Mouse (Mus musculus) hindbrain, embryonic 13.5 days (tissue): ENCODE measurements around the gene Mcam. TPM values are rescaled to one million over a fixed set of nuclear protein-coding genes. Genes with fewer than 3 reads are reported as not detected.
A peak's percentile ranks its signal among the peaks of the same experiment; 100 is the strongest.

Experiments
- ATAC-seq: fragments of 200-750 bp; cut with Nextera tagmentation; 2 replicates; pipeline ENCODE4 v1.8.0; 2017; ENCODE audit warnings: moderate TSS enrichment; ENCODE audit not compliant: low FRiP score
- H3K27ac ChIP-seq: fragments of 300-500 bp; sonication (generic); 2 replicates; pipeline ENCODE4 v1.5.1; 2015; ENCODE audit warnings: inconsistent platforms, mild to moderate bottlenecking, moderate library complexity
- H3K27me3 ChIP-seq: fragments of 300-500 bp; sonication (generic); 2 replicates; pipeline ENCODE4 v1.6.1; 2015; ENCODE audit warnings: mild to moderate bottlenecking, inconsistent platforms
- H3K36me3 ChIP-seq: fragments of 300-500 bp; sonication (generic); 2 replicates; pipeline ENCODE4 v1.6.1; 2015; ENCODE audit warnings: mild to moderate bottlenecking, inconsistent platforms
- H3K4me1 ChIP-seq: fragments of 300-500 bp; sonication (generic); replicated peaks from 2 replicates; pipeline ENCODE4 v1.6.1; 2015; ENCODE audit warnings: inconsistent platforms
- H3K4me2 ChIP-seq: fragments of 300-500 bp; sonication (generic); 2 replicates; pipeline ENCODE4 v1.6.1; 2015; ENCODE audit warnings: inconsistent platforms, mild to moderate bottlenecking, moderate library complexity
- H3K4me3 ChIP-seq: fragments of 300-500 bp; sonication (generic); 2 replicates; pipeline ENCODE4 v1.5.1; 2015; ENCODE audit warnings: mild to moderate bottlenecking, inconsistent platforms
- H3K9ac ChIP-seq: fragments of 300-500 bp; sonication (generic); 2 replicates; pipeline ENCODE4 v1.6.1; 2015; ENCODE audit warnings: mild to moderate bottlenecking, inconsistent platforms
- H3K9me3 ChIP-seq: fragments of 300-500 bp; sonication (generic); 2 replicates; pipeline ENCODE4 v1.6.1; 2016; ENCODE audit warnings: inconsistent platforms
- WGBS: fragments of 180-500 bp; shearing (Covaris S2); methylation state at CpG from one replicate; pipeline ENCODE4 v1.1.7; 2015; 5-methylcytosine and 5-hydroxymethylcytosine counted together
- polyA plus RNA-seq: library from polyadenylated mRNA; unstranded; fragments of >200 nt; fragmentation: Nextera tagmentation; extraction: Ambion mirVana; gene quantifications from 2 replicates; pipeline ENCODE4 v1.2.1, GENCODE M21; 2015

Gene Mcam
- polyA plus RNA-seq, 1 experiment from 2014 or later, result 13.1 TPM

DNA sequence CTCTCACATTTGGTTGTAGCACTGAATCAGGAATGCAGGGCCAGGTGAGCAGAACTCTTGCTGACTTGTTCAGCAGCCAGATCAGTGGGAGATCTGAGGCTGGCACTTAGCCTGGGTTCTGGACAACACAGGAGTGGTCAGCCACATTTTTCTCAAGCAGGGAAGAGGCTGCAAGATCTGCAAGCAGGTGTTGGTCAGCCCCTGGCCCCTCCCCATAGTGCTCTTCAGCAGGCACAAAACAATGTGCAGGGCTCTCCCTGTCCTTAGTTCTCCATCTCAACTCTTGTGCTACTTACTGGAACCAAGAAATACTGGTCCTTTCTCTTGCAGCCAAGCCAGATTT, 10.4 kb downstream of the Mcam start:
- Histone ChIP-seq H3K27ac (no peak overlapping the region), H3K9ac (no peak overlapping the region), H3K36me3 (peaks cover 55% of the 10 kb centered on the region), H3K27me3 (no peaks in the 10 kb centered on the region), H3K4me1 (no peaks in the 10 kb centered on the region), H3K9me3 (no peaks in the 10 kb centered on the region), H3K4me2 (no peak overlapping the region), H3K4me3 (no peak overlapping the region)
- ATAC-seq, result no peak

DNA sequence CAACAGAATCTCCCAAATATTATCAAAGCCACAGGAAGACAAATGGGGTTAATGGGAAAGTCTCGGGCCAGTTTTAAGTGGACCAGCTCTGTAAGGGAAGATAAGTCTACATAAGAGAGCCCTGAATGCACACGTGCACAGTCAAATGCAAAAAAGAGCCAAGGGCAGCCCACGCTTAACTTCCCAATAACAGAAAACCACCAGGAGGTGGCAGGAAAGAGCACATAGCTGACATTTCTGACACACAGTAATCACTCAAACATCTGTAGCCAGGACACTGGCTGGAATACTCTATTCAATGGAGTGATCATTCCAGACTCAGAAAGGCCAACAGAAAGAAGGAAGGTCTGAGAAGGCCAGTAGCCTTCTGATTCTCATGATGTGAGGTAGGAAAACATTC, 13.0 kb downstream of the Mcam start:
- H3K4me1 ChIP-seq, result no peaks in the 10 kb centered on the region
- no peak overlapping the region for H3K4me2 ChIP-seq
- no peaks in the 10 kb centered on the region for H3K9me3 ChIP-seq
- H3K4me3 ChIP-seq, result no peak overlapping the region
- H3K36me3 ChIP-seq, result peaks cover 65% of the 10 kb centered on the region
- no peak overlapping the region for H3K9ac ChIP-seq
- H3K27ac ChIP-seq, result no peak overlapping the region
- ATAC-seq, result no peak
- 70% methylated on average over 3 of the region's 3 CpGs for WGBS
- no peaks in the 10 kb centered on the region for H3K27me3 ChIP-seq

DNA sequence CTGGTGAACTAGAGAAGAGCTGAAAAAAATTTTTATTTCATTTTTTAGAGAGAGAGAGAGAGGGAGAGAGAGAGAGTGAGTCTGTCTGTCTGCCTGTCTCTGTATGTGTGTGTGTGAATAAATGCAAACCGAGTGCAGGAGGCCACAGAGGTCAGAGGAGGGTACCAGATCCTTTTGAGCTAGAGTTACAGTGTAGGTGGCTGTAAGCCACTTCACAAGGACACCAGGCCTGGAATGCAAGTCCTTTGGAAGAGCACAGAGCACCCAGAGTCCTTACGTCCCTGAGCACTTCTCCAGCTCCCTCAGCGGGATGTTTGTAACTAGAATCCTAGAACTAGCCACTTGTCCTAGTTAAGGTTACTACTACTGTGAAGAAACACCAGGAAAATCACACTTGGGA, 25.6 kb downstream of the Mcam start:
- 85% methylated on average over 3 of the region's 3 CpGs for WGBS

DNA sequence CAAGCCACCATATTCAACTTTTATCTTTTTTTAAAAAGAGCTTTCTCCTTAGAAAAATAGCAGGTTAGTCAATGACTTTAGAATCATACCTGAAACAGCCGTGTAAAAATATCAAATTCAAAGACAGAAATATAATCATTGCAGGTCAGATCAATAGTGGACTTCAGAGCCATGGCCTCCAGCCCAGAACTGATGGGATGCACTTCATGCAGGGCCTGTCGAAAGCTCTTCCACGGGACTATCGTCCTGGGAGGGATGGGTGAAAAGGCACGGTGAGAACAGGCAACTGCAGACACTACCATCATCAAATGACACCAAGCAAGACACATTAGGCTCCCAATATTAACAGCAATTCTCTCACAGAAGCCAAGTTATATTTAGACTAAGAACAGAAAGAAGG, 34.7 kb downstream of the Mcam start:
- ATAC-seq, result no peak
- Histone ChIP-seq H3K9me3 (no peaks in the 10 kb centered on the region), H3K27me3 (no peaks in the 10 kb centered on the region), H3K27ac (no peak overlapping the region), H3K9ac (no peak overlapping the region), H3K4me2 (no peak overlapping the region), H3K4me3 (no peak overlapping the region), H3K4me1 (no peaks in the 10 kb centered on the region), H3K36me3 (peaks cover 58% of the 10 kb centered on the region)
- 91% methylated on average over 5 of the region's 5 CpGs for WGBS

More for the DNA sequence above, 25.6 kb downstream of the Mcam start:
- no peaks in the 10 kb centered on the region for H3K9me3 ChIP-seq
- ATAC-seq, result no peak
- no peaks in the 10 kb centered on the region for H3K27me3 ChIP-seq
- no peak overlapping the region for H3K4me3 ChIP-seq
- no peak overlapping the region for H3K9ac ChIP-seq
- no peak overlapping the region for H3K4me2 ChIP-seq
- peaks cover 87% of the 10 kb centered on the region for H3K36me3 ChIP-seq
- no peaks in the 10 kb centered on the region for H3K4me1 ChIP-seq
- H3K27ac ChIP-seq, result no peak overlapping the region

DNA sequence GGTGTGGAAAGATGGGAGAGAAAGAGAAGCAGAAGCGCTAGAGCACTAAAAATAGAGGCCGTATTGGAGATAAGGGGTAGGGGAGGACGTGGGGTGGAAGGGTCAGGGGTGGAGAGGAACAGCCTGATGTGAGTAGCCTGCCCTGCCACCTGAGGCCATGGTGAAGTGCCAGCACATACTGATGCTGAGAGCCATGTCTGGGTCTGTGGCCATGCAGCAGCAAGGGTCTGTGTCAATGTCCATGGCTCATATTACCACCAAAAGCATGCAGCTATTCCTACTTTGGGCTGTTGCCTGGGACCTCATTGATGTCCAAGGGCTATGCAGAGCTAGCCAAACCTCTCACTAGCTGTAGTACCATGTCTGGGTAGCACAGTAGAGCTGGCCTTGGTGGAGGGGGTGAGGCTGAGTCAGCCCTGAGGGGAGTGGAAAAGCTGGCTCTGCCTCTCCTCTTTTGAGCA, 36.5 kb downstream of the Mcam start:
- ATAC-seq, result no peak
- Histone ChIP-seq H3K9me3 (no peaks in the 10 kb centered on the region), H3K27ac (no peak overlapping the region), H3K9ac (no peak overlapping the region), H3K27me3 (no peaks in the 10 kb centered on the region), H3K4me2 (no peak overlapping the region), H3K4me1 (0 out of 2 replicates have a peak, but pooled peaks cover 1% of the 10 kb centered on the region), H3K36me3 (peaks cover 41% of the 10 kb centered on the region), H3K4me3 (no peak overlapping the region)
- WGBS, result 94% methylated on average over 3 of the region's 3 CpGs

DNA sequence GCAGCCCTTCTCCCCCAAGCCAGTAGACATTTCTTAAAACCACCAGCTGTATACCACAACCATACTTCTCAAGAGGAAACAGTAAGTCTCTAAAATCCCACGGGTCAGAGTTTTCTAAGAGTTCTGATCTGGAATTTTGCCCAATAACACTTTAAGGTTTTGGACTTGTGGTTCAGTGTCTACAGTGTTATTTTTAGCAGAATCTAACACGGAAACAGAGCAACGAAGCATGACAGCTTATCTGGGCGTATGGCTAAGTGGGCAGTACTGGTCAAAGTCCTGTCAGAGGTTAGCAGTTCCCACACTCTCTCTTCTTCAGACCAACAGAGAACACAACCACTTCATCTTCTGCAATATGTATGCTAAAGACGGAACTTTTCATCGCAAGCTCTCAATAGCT, 41.3 kb downstream of the Mcam start:
- Histone ChIP-seq H3K27me3 (no peaks in the 10 kb centered on the region), H3K4me3 (no peak overlapping the region), H3K36me3 (peaks cover 36% of the 10 kb centered on the region), H3K4me1 (0 out of 2 replicates have a peak, but pooled peaks cover 3% of the 10 kb centered on the region), H3K9me3 (no peaks in the 10 kb centered on the region), H3K9ac (no peak overlapping the region), H3K4me2 (no peak overlapping the region), H3K27ac (no peak overlapping the region)
- no peak for ATAC-seq
- WGBS, result 88% methylated on average over 6 of the region's 6 CpGs

DNA sequence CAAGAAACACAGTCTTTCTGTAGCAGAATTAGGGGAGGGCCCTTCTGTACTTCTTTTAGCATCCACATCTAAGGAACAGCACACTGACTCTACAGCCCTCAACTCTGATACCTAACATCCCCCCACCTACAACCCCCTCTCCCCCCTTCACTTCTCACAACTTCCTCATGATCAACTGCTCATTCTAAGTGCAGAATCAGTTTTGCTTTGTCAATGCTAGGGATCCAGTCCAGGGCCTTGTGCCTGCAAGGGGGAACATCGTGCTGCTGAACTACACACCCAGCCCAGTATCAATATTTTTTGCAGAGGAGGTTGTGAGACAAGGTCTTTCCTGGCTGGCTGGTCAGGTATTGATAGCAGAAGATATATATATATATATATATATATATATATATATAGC, 41.7 kb downstream of the Mcam start:
- Histone ChIP-seq H3K9ac (no peak overlapping the region), H3K9me3 (no peaks in the 10 kb centered on the region), H3K4me3 (no peak overlapping the region), H3K27ac (no peak overlapping the region), H3K4me2 (no peak overlapping the region), H3K27me3 (no peaks in the 10 kb centered on the region), H3K4me1 (0 out of 2 replicates have a peak, but pooled peaks cover 3% of the 10 kb centered on the region), H3K36me3 (peaks cover 35% of the 10 kb centered on the region)
- 100% methylated on average over 1 of the region's 1 CpGs for WGBS
- no peak for ATAC-seq

DNA sequence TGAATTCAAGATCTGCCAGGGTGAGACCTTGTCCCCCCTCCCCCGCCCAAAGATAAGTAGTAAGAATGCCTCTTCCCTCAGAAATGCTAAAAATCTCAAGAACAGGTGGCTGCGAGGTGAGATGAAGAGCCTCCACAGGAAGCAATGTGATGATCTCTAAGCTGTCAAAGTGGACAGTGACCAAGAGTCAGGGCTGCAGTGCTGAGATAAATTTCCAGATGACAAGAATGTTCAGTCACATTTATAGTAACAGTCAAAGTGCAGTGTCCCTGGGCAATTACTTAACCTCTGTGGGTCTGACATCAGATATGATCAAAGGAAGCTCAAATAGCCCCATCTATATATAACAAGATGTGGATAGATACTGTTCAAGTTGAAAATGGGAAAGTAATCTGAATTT, 43.1 kb downstream of the Mcam start:
- 88% methylated on average over 2 of the region's 2 CpGs for WGBS
- Histone ChIP-seq H3K9ac (no peak overlapping the region), H3K4me3 (no peak overlapping the region), H3K4me2 (no peak overlapping the region), H3K27me3 (no peaks in the 10 kb centered on the region), H3K27ac (no peak overlapping the region), H3K4me1 (0 out of 2 replicates have a peak, but pooled peaks cover 3% of the 10 kb centered on the region), H3K36me3 (peaks cover 20% of the 10 kb centered on the region), H3K9me3 (no peaks in the 10 kb centered on the region)
- no peak for ATAC-seq

DNA sequence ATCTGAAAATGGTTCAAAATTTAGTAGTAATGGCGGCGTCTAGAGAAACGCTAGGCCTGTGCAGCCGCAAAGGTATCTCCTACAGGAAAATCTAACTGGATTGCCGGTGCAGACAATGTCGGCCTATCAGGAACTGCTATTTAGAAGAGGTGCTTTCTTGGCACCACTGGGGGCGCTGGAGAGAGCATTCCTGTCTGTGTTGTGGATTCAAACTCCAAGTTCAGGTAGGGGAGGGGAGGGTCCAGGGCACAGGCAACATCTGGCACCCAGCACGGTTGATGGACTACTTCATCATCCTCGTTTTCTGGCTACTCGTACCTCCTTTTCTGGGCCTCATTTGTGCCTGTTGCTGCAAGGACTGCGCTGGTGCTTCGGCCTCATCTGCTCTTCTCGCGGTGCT, 44.1 kb downstream of the Mcam start:
- Histone ChIP-seq H3K27ac (no peak overlapping the region), H3K9me3 (no peaks in the 10 kb centered on the region), H3K27me3 (no peaks in the 10 kb centered on the region), H3K9ac (no peak overlapping the region), H3K4me2 (no peak overlapping the region), H3K36me3 (peaks cover 12% of the 10 kb centered on the region; the same call in 1 of the 2 replicates), H3K4me3 (no peak overlapping the region), H3K4me1 (0 out of 2 replicates have a peak, but pooled peaks cover 3% of the 10 kb centered on the region)
- no peak for ATAC-seq
- 90% methylated on average over 14 of the region's 14 CpGs for WGBS

DNA sequence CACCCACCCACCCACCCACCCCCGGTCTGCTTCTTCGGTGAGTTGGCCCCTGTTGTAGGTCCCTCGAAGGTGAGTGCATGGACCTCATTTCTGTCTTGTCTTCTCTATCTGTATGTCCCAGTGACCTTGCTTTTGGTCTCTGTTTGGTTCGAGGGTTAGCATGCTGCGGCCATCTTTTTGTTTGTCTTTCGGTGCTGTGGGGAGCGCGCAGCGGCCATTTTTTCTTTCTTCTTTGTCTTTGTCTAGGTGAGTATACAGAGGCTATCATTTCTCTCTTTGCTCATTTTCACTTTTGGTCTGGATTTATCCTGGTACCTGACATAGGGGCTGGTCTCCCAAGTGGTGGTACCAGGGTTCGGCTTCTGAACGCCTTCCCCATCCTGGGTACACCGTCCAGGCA, 44.5 kb downstream of the Mcam start:
- H3K4me3 ChIP-seq, result no peak overlapping the region
- WGBS, result 98% methylated on average over 12 of the region's 12 CpGs
- 0 out of 2 replicates have a peak, but pooled peaks cover 3% of the 10 kb centered on the region for H3K4me1 ChIP-seq
- no peaks in the 10 kb centered on the region for H3K27me3 ChIP-seq
- no peak overlapping the region for H3K9ac ChIP-seq
- no peak for ATAC-seq
- H3K27ac ChIP-seq, result no peak overlapping the region
- no peak overlapping the region for H3K4me2 ChIP-seq
- H3K36me3 ChIP-seq, result peaks cover 12% of the 10 kb centered on the region; the same call in 1 of the 2 replicates
- H3K9me3 ChIP-seq, result no peaks in the 10 kb centered on the region

DNA sequence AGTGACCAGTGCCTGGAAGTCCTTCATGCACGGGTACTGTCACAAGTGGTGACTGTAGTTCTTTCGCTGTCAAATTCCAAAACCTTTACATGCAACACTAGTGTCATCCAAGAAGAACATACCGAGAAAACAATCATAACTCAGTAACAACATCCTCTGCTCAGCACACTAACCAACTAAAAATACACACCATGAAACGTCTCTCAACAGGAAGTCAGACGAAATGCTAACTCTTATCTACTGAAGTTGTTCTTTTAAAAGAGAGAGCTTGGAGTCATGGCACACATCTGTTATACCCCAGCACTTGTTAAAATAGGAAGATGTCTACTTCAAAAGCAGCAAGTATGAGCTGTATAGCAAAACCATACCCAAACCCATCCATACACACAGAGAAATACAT, 47.3 kb downstream of the Mcam start:
- H3K36me3 ChIP-seq, result peaks cover 12% of the 10 kb centered on the region; the same call in 1 of the 2 replicates
- no peaks in the 10 kb centered on the region for H3K4me1 ChIP-seq
- no peak overlapping the region for H3K9ac ChIP-seq
- ATAC-seq, result no peak
- H3K4me2 ChIP-seq, result no peak overlapping the region
- H3K4me3 ChIP-seq, result no peak overlapping the region
- H3K27me3 ChIP-seq, result no peaks in the 10 kb centered on the region
- WGBS, result 94% methylated on average over 5 of the region's 5 CpGs
- no peaks in the 10 kb centered on the region for H3K9me3 ChIP-seq
- H3K27ac ChIP-seq, result no peak overlapping the region

DNA sequence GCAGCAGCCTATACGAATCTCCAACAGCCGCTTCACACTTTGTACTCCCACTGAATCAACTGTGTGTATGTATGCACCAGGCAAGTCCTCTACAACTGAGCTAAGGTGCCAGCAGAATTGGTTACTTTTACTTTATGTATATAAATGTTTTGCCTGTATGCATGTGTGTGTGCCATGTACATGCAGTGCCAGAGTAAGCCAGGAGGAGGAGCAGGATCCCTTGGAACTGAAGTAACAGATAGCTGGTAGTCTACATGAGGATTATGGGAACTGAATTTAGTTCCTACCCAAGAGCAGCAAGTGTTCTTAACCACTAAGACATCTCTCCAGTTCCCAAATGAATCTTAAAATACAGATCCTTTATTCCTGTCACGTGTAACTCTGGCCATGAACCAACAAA, 48.0 kb downstream of the Mcam start:
- no peak overlapping the region for H3K9ac ChIP-seq
- 92% methylated on average over 3 of the region's 3 CpGs for WGBS
- H3K27me3 ChIP-seq, result no peaks in the 10 kb centered on the region
- H3K4me2 ChIP-seq, result no peak overlapping the region
- no peaks in the 10 kb centered on the region for H3K9me3 ChIP-seq
- H3K4me3 ChIP-seq, result no peak overlapping the region
- no peak overlapping the region for H3K27ac ChIP-seq
- no peak for ATAC-seq
- H3K4me1 ChIP-seq, result no peaks in the 10 kb centered on the region
- peaks cover 12% of the 10 kb centered on the region; the same call in 1 of the 2 replicates for H3K36me3 ChIP-seq

DNA sequence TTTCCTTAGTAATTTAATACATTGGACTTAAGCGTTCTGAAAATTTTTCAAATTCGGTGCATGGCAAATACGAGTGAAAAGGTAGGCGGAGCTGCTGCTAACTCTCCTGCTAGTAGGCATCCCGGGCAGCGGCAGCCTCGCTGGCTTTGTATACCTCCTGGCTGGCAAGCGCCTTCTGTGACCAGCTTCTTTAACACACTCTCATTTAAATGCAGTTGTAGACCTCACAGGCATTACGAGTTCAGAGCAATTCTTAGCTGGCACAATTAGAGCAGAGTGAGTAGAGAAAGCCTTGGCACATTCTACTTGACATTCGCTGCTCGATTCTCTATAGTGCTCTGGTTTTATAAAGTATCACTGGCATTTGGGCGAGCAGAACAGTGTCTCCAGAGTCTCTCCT, 54.0 kb downstream of the Mcam start:
- Histone ChIP-seq H3K36me3 (no peaks in the 10 kb centered on the region), H3K9me3 (no peaks in the 10 kb centered on the region), H3K4me3 (no peak overlapping the region), H3K27ac (peak overlapping the region; percentile 31; the same call in 1 of the 2 replicates), H3K4me1 (peaks cover 9% of the 10 kb centered on the region), H3K27me3 (no peaks in the 10 kb centered on the region), H3K9ac (no peak overlapping the region), H3K4me2 (no peak overlapping the region)
- 67% methylated on average over 12 of the region's 12 CpGs for WGBS
- ATAC-seq, result no peak
